Mouse (Mus musculus) kidney, adult 2 months (tissue): ENCODE results near the gene Pld5.

Source experiments
- CTCF ChIP-seq: fragments of 200-500 bp; conservative IDR thresholded peaks from 2 replicates; pipeline ENCODE4 v1.5.1; 2011; ENCODE audit warnings: low read depth, mild to moderate bottlenecking, control low read depth, low read length, moderate library complexity, mixed read lengths; ENCODE audit not compliant: insufficient read depth, insufficient read length
- POLR2A ChIP-seq: fragments of 200-500 bp; IDR thresholded peaks from one replicate; pipeline ENCODE4 v1.6.1; 2011; ENCODE audit warnings: low read depth, low read length, control low read depth

GRCm38 (mm10) chr1:176115604-176116003 is 159.5 kb downstream of the Pld5 start:
- TF ChIP-seq POLR2A, result no peak
- no peak for TF ChIP-seq CTCF
